Mouse (Mus musculus): Measurements from ENCODE around the gene Hist1h3f.

DNA sequence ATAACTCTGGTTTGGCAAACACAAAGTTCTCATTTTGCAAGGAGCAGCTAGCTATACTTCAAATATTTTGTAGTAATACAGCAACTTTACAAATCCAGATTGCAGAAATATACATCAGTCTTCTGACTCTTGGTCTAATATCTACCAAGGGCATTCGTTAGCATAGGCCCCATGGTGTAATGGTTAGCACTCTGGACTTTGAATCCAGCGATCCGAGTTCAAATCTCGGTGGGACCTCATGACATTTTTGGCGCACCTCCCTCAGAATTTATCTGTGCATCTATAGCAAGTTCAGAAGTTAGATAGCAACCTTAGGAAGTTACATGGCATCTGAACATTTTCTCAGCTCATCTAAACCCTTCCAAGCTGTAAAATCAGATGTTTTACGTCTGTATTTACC is 25.0 kb upstream of the Hist1h3f start:
- no peak for TF ChIP-seq POLR2A (IDR thresholded peaks at IDR 0.05; ENCODE audit: control insufficient read depth, low read depth, low read length)
- TF ChIP-seq CTCF (IDR thresholded peaks at IDR 0.05; ENCODE audit: control insufficient read depth, insufficient read depth, insufficient replicate concordance, low read depth, low read length) = no peak
